Mouse (Mus musculus) WW6 (cell line): ENCODE data around the gene Skap2.

Experiments
- DNase-seq: peaks from one replicate; pipeline ENCODE4 v3.0.0-alpha.2; 2013; ENCODE audit warnings: low read depth, low spot score

Gene Skap2

GRCm38 (mm10) chr6:51844106-51844505 is 168.2 kb downstream of the Skap2 start:
- DNase-seq, result no peak

- DNase-seq, result no peak
These were observed 169.3 kb downstream of the Skap2 start for GRCm38 (mm10) chr6:51843081-51843480.

- DNase-seq, result no peak
These were observed 174.2 kb downstream of the Skap2 start for GRCm38 (mm10) chr6:51838177-51838576.

GRCm38 (mm10) chr6:51833362-51833761 is 179.0 kb downstream of the Skap2 start:
- DNase-seq, result no peak

- no peak for DNase-seq
These were observed 186.7 kb downstream of the Skap2 start for GRCm38 (mm10) chr6:51825621-51826021.

GRCm38 (mm10) chr6:51824136-51824830 is 188.1 kb downstream of the Skap2 start:
- DNase-seq, result no peak

- no peak for DNase-seq
These were observed 190.3 kb downstream of the Skap2 start for GRCm38 (mm10) chr6:51822049-51822448.

GRCm38 (mm10) chr6:51820853-51821252 is 191.5 kb downstream of the Skap2 start:
- DNase-seq, result no peak

- no peak for DNase-seq
These were observed 195.3 kb downstream of the Skap2 start for GRCm38 (mm10) chr6:51816892-51817621.

GRCm38 (mm10) chr6:51810906-51811305 is 201.4 kb downstream of the Skap2 start:
- DNase-seq, result no peak

- DNase-seq, result no peak
These were observed 203.1 kb downstream of the Skap2 start for GRCm38 (mm10) chr6:51809164-51809824.

GRCm38 (mm10) chr6:51808011-51808410 is 204.3 kb downstream of the Skap2 start:
- peak; percentile 7 for DNase-seq
